Mouse (Mus musculus): ENCODE measurements around the gene Gm6217. TPM values are rescaled to one million over a fixed set of nuclear protein-coding genes. Genes with fewer than 3 reads are reported as not detected.
"Not testable (repeated sequence)": the region's sequence is repeated elsewhere in the genome, so short reads cannot be mapped to it uniquely, and the experiment has no call there.

The Gm6217 gene
- polyA plus RNA-seq (2012; fragmentation: generic; extraction: Trizol): not detected
- long read RNA-seq, experiment 1: 0 reads
- long read RNA-seq, experiment 2: 0 reads

GRCm38 (mm10) chr1:82931326-82931725 is at the start of gene Gm6217:
Gm6217 (minus strand) TSS chr1:82931399.
- not testable (repeated sequence) for H3ac ChIP-seq (ENCODE audit: control insufficient read depth, insufficient read length, low read depth); H3K79me3 ChIP-seq (ENCODE audit: low read depth); H3K4me3 ChIP-seq (ENCODE audit: insufficient read depth, poor library complexity, severe bottlenecking); H3K36me3 ChIP-seq (ENCODE audit: control insufficient read depth, insufficient read depth); H3K79me2 ChIP-seq (ENCODE audit: control insufficient read depth, insufficient read depth)
- peaks cover 16% of the 10 kb centered on the region for H3K27me3 ChIP-seq (ENCODE audit: control insufficient read depth, insufficient read depth, insufficient read length)

- H3ac ChIP-seq (ENCODE audit: control insufficient read depth, insufficient read length, low read depth): no peak overlapping the region
- TF ChIP-seq CEBPB (IDR thresholded peaks at IDR 0.05; ENCODE audit: low read depth) (no peak), MYOD1 (IDR thresholded peaks at IDR 0.05; ENCODE audit: control insufficient read depth, insufficient read length, low read depth) (no peak), MYOG (IDR thresholded peaks at IDR 0.05; ENCODE audit: control insufficient read depth, extremely low read depth, insufficient read length) (no peak), USF1 (IDR thresholded peaks at IDR 0.05; ENCODE audit: low read depth) (no peak), FOSL1 (IDR thresholded peaks at IDR 0.05; ENCODE audit: insufficient read depth, low read length, poor library complexity, severe bottlenecking) (no peak), MAX (IDR thresholded peaks at IDR 0.05) (no peak), CTCF (IDR thresholded peaks at IDR 0.05; ENCODE audit: control insufficient read depth, insufficient read depth, insufficient read length) (no peak)
- H3K79me2 ChIP-seq (ENCODE audit: control insufficient read depth, insufficient read depth): no peaks in the 10 kb centered on the region
- H3K79me3 ChIP-seq (ENCODE audit: low read depth): no peaks in the 10 kb centered on the region
- H3K27me3 ChIP-seq (ENCODE audit: control insufficient read depth, insufficient read depth, insufficient read length): no peaks in the 10 kb centered on the region
- no peak overlapping the region for H3K4me3 ChIP-seq (ENCODE audit: insufficient read depth, poor library complexity, severe bottlenecking)
- no peaks in the 10 kb centered on the region for H3K36me3 ChIP-seq (ENCODE audit: control insufficient read depth, insufficient read depth)
Observed at GRCm38 (mm10) chr1:82977840-82978239, 46.6 kb upstream of the Gm6217 start.

- Histone ChIP-seq H3K36me3 (ENCODE audit: control insufficient read depth, insufficient read depth) (no peaks in the 10 kb centered on the region), H3K4me3 (ENCODE audit: insufficient read depth, poor library complexity, severe bottlenecking) (no peak overlapping the region), H3K27me3 (ENCODE audit: control insufficient read depth, insufficient read depth, insufficient read length) (no peaks in the 10 kb centered on the region), H3ac (ENCODE audit: control insufficient read depth, insufficient read length, low read depth) (no peak overlapping the region), H3K79me2 (ENCODE audit: control insufficient read depth, insufficient read depth) (no peaks in the 10 kb centered on the region), H3K79me3 (ENCODE audit: low read depth) (no peaks in the 10 kb centered on the region)
- TF ChIP-seq FOSL1 (IDR thresholded peaks at IDR 0.05; ENCODE audit: insufficient read depth, low read length, poor library complexity, severe bottlenecking) (no peak), CTCF (IDR thresholded peaks at IDR 0.05; ENCODE audit: control insufficient read depth, insufficient read depth, insufficient read length) (no peak), MAX (IDR thresholded peaks at IDR 0.05) (no peak), MYOG (IDR thresholded peaks at IDR 0.05; ENCODE audit: control insufficient read depth, extremely low read depth, insufficient read length) (no peak), USF1 (IDR thresholded peaks at IDR 0.05; ENCODE audit: low read depth) (no peak), MYOD1 (IDR thresholded peaks at IDR 0.05; ENCODE audit: control insufficient read depth, insufficient read length, low read depth) (no peak), CEBPB (IDR thresholded peaks at IDR 0.05; ENCODE audit: low read depth) (no peak)
Observed at GRCm38 (mm10) chr1:82975750-82976149, 44.6 kb upstream of the Gm6217 start.

GRCm38 (mm10) chr1:82974342-82974741 is 43.1 kb upstream of the Gm6217 start:
- H3K4me3 ChIP-seq (ENCODE audit: insufficient read depth, poor library complexity, severe bottlenecking): no peak overlapping the region
- H3K79me3 ChIP-seq (ENCODE audit: low read depth): no peaks in the 10 kb centered on the region
- H3K79me2 ChIP-seq (ENCODE audit: control insufficient read depth, insufficient read depth): no peaks in the 10 kb centered on the region
- TF ChIP-seq CTCF (IDR thresholded peaks at IDR 0.05; ENCODE audit: control insufficient read depth, insufficient read depth, insufficient read length) (no peak), MYOG (IDR thresholded peaks at IDR 0.05; ENCODE audit: control insufficient read depth, extremely low read depth, insufficient read length) (no peak), FOSL1 (IDR thresholded peaks at IDR 0.05; ENCODE audit: insufficient read depth, low read length, poor library complexity, severe bottlenecking) (no peak), MYOD1 (IDR thresholded peaks at IDR 0.05; ENCODE audit: control insufficient read depth, insufficient read length, low read depth) (no peak), USF1 (IDR thresholded peaks at IDR 0.05; ENCODE audit: low read depth) (no peak), CEBPB (IDR thresholded peaks at IDR 0.05; ENCODE audit: low read depth) (no peak), MAX (IDR thresholded peaks at IDR 0.05) (no peak)
- H3K27me3 ChIP-seq (ENCODE audit: control insufficient read depth, insufficient read depth, insufficient read length): no peaks in the 10 kb centered on the region
- H3K36me3 ChIP-seq (ENCODE audit: control insufficient read depth, insufficient read depth): no peaks in the 10 kb centered on the region
- no peak overlapping the region for H3ac ChIP-seq (ENCODE audit: control insufficient read depth, insufficient read length, low read depth)

GRCm38 (mm10) chr1:82973901-82974300 is 42.7 kb upstream of the Gm6217 start:
- Histone ChIP-seq H3ac (ENCODE audit: control insufficient read depth, insufficient read length, low read depth) (no peak overlapping the region), H3K36me3 (ENCODE audit: control insufficient read depth, insufficient read depth) (no peaks in the 10 kb centered on the region), H3K27me3 (ENCODE audit: control insufficient read depth, insufficient read depth, insufficient read length) (no peaks in the 10 kb centered on the region), H3K79me3 (ENCODE audit: low read depth) (no peaks in the 10 kb centered on the region), H3K4me3 (ENCODE audit: insufficient read depth, poor library complexity, severe bottlenecking) (no peak overlapping the region), H3K79me2 (ENCODE audit: control insufficient read depth, insufficient read depth) (no peaks in the 10 kb centered on the region)
- no peak for TF ChIP-seq CEBPB (IDR thresholded peaks at IDR 0.05; ENCODE audit: low read depth)
- TF ChIP-seq MYOD1 (IDR thresholded peaks at IDR 0.05; ENCODE audit: control insufficient read depth, insufficient read length, low read depth): no peak
- no peak for TF ChIP-seq FOSL1 (IDR thresholded peaks at IDR 0.05; ENCODE audit: insufficient read depth, low read length, poor library complexity, severe bottlenecking)
- TF ChIP-seq USF1 (IDR thresholded peaks at IDR 0.05; ENCODE audit: low read depth): no peak
- no peak for TF ChIP-seq CTCF (IDR thresholded peaks at IDR 0.05; ENCODE audit: control insufficient read depth, insufficient read depth, insufficient read length)
- TF ChIP-seq MYOG (IDR thresholded peaks at IDR 0.05; ENCODE audit: control insufficient read depth, extremely low read depth, insufficient read length): no peak
- no peak for TF ChIP-seq MAX (IDR thresholded peaks at IDR 0.05)

- no peak for TF ChIP-seq CEBPB (IDR thresholded peaks at IDR 0.05; ENCODE audit: low read depth)
- Histone ChIP-seq H3ac (ENCODE audit: control insufficient read depth, insufficient read length, low read depth) (no peak overlapping the region), H3K36me3 (ENCODE audit: control insufficient read depth, insufficient read depth) (no peaks in the 10 kb centered on the region), H3K4me3 (ENCODE audit: insufficient read depth, poor library complexity, severe bottlenecking) (no peak overlapping the region), H3K79me3 (ENCODE audit: low read depth) (no peaks in the 10 kb centered on the region), H3K27me3 (ENCODE audit: control insufficient read depth, insufficient read depth, insufficient read length) (no peaks in the 10 kb centered on the region), H3K79me2 (ENCODE audit: control insufficient read depth, insufficient read depth) (no peaks in the 10 kb centered on the region)
Observed at GRCm38 (mm10) chr1:82973244-82973643, 42.0 kb upstream of the Gm6217 start.

All from C2C12 (cell line).